Mouse (Mus musculus) G1E (cell line): Measurements from ENCODE around the gene Kif3c. TPM values are rescaled to one million over a fixed set of nuclear protein-coding genes. Genes with fewer than 3 reads are reported as not detected.

Source experiments
- ATAC-seq: 2 replicates; pipeline ENCODE4 v1.8.0; 2016; ENCODE audit warnings: mild to moderate bottlenecking; ENCODE audit not compliant: insufficient number of reproducible peaks, poor library complexity, low FRiP score, severe bottlenecking; ENCODE audit errors: extremely low read depth
- DNase-seq: peaks from one replicate; pipeline ENCODE4 v3.0.0; 2012; ENCODE audit warnings: low spot score
- H3K27me3 ChIP-seq: 2 replicates; pipeline ENCODE4 v1.6.1; 2012; ENCODE audit warnings: mild to moderate bottlenecking, low read length, inconsistent platforms; ENCODE audit not compliant: insufficient read depth
- H3K36me3 ChIP-seq: replicated peaks from 2 replicates; pipeline ENCODE3; 2012; ENCODE audit warnings: mild to moderate bottlenecking, inconsistent platforms
- H3K4me1 ChIP-seq: 2 replicates; pipeline ENCODE4 v1.6.1; 2012; ENCODE audit warnings: low read depth, low read length, inconsistent platforms, mixed read lengths; ENCODE audit not compliant: insufficient read depth
- H3K4me3 ChIP-seq: 2 replicates; pipeline ENCODE4 v1.5.1; 2012; ENCODE audit warnings: low read depth, mild to moderate bottlenecking, inconsistent platforms, low read length, moderate library complexity, mixed read lengths
- H3K9me3 ChIP-seq: replicated peaks from 2 replicates; pipeline ENCODE4 v1.6.1; 2012; ENCODE audit warnings: inconsistent platforms
- CTCF ChIP-seq: IDR thresholded peaks from 2 replicates; pipeline ENCODE4 v1.5.1; 2012; ENCODE audit warnings: low read depth, low read length, inconsistent platforms, mixed read lengths
- GATA1 ChIP-seq: IDR thresholded peaks from 2 replicates; pipeline ENCODE4 v1.6.1; 2012; ENCODE audit warnings: borderline replicate concordance, low read length, inconsistent platforms, mixed read lengths
- GATA2 ChIP-seq: IDR thresholded peaks from 2 replicates; pipeline ENCODE4 v1.6.1; 2012; ENCODE audit warnings: low read depth, low read length, inconsistent platforms, borderline replicate concordance
- POLR2AphosphoS5 ChIP-seq: IDR thresholded peaks from 2 replicates; pipeline ENCODE4 v1.6.1; 2012; ENCODE audit warnings: low read depth, low read length, inconsistent platforms; ENCODE audit not compliant: insufficient replicate concordance
- TAL1 ChIP-seq: conservative IDR thresholded peaks from 2 replicates; pipeline ENCODE4 v1.6.1; 2012; ENCODE audit warnings: low read depth, low read length, inconsistent platforms, mixed read lengths
- polyA plus RNA-seq: library from polyadenylated mRNA; stranded (reverse); fragments of >175 nt; gene quantifications from 2 replicates; pipeline ENCODE4 v1.2.3, GENCODE M21; 2012
- total RNA-seq, 2 experiments: library from RNA; stranded (forward) in 1 of 2; stranded (reverse) in 1 of 2; fragments of 200-1000 nt in 1 of 2; fragments of >200 nt in 1 of 2; fragmentation: Nextera tagmentation in 1 of 2; gene quantifications; 2 replicates each; pipeline ENCODE4 v1.2.3; 2014 to 2017

The Kif3c gene
- total and polyA plus RNA-seq, 3 experiments = 0.53 to 1.9 (median 0.55) TPM

- DNase-seq = no peak
- no peak overlapping the region for H3K4me3 ChIP-seq
- ATAC-seq = no peak
- no peaks in the 10 kb centered on the region for H3K4me1 ChIP-seq
- TF ChIP-seq GATA1 = no peak
- TF ChIP-seq TAL1 = no peak
- TF ChIP-seq CTCF = no peak
- no peak for TF ChIP-seq POLR2AphosphoS5
- no peak for TF ChIP-seq GATA2
- H3K36me3 ChIP-seq = no peaks in the 10 kb centered on the region
- peaks cover 3% of the 10 kb centered on the region; the same call in 1 of the 2 replicates for H3K27me3 ChIP-seq
- H3K9me3 ChIP-seq = no peaks in the 10 kb centered on the region
These were observed 9.6 kb downstream of the Kif3c start for GRCm38 (mm10) chr12:3374552-3374951.

GRCm38 (mm10) chr12:3377190-3377589, 12.3 kb downstream of the Kif3c start:
- TF ChIP-seq CTCF (no peak), POLR2AphosphoS5 (no peak), TAL1 (no peak), GATA1 (no peak), GATA2 (no peak)
- Histone ChIP-seq H3K4me3 (no peak overlapping the region), H3K36me3 (no peaks in the 10 kb centered on the region), H3K4me1 (no peaks in the 10 kb centered on the region), H3K27me3 (no peaks in the 10 kb centered on the region), H3K9me3 (no peaks in the 10 kb centered on the region)
- no peak for DNase-seq
- ATAC-seq = no peak

GRCm38 (mm10) chr12:3377755-3378154, 12.8 kb downstream of the Kif3c start:
- H3K27me3 ChIP-seq = no peaks in the 10 kb centered on the region

GRCm38 (mm10) chr12:3384860-3385259, 19.9 kb downstream of the Kif3c start:
- H3K27me3 ChIP-seq = no peaks in the 10 kb centered on the region
- TF ChIP-seq GATA1 = no peak
- no peak for TF ChIP-seq CTCF
- TF ChIP-seq TAL1 = no peak
- no peak for TF ChIP-seq GATA2
- H3K36me3 ChIP-seq = no peaks in the 10 kb centered on the region
- peaks cover 6% of the 10 kb centered on the region for H3K4me1 ChIP-seq
- no peaks in the 10 kb centered on the region for H3K9me3 ChIP-seq
- no peak overlapping the region for H3K4me3 ChIP-seq
- DNase-seq (no peak), ATAC-seq (no peak)

More at GRCm38 (mm10) chr12:3377755-3378154, 12.8 kb downstream of the Kif3c start:
- H3K4me1 ChIP-seq = no peaks in the 10 kb centered on the region
- no peak overlapping the region for H3K4me3 ChIP-seq
- no peaks in the 10 kb centered on the region for H3K9me3 ChIP-seq
- no peak for ATAC-seq
- TF ChIP-seq GATA2 (no peak), POLR2AphosphoS5 (no peak), GATA1 (no peak), TAL1 (no peak), CTCF (no peak)
- no peak for DNase-seq
- no peaks in the 10 kb centered on the region for H3K36me3 ChIP-seq

GRCm38 (mm10) chr12:3385271-3385670, 20.3 kb downstream of the Kif3c start:
- no peak for TF ChIP-seq TAL1
- TF ChIP-seq POLR2AphosphoS5 = no peak
- no peak for TF ChIP-seq GATA2
- TF ChIP-seq GATA1 = no peak
- TF ChIP-seq CTCF = no peak
- no peak for DNase-seq
- no peak for ATAC-seq
- H3K4me3 ChIP-seq = no peak overlapping the region
- no peaks in the 10 kb centered on the region for H3K27me3 ChIP-seq
- H3K9me3 ChIP-seq = no peaks in the 10 kb centered on the region
- H3K36me3 ChIP-seq = no peaks in the 10 kb centered on the region
- peaks cover 6% of the 10 kb centered on the region for H3K4me1 ChIP-seq

- H3K4me3 ChIP-seq = no peak overlapping the region
- TF ChIP-seq CTCF = no peak
- no peak for TF ChIP-seq GATA1
- TF ChIP-seq GATA2 = no peak
- no peak for TF ChIP-seq POLR2AphosphoS5
- no peak for TF ChIP-seq TAL1
- H3K36me3 ChIP-seq = no peaks in the 10 kb centered on the region
- ATAC-seq (no peak), DNase-seq (no peak)
- H3K27me3 ChIP-seq = no peaks in the 10 kb centered on the region
- H3K9me3 ChIP-seq = no peaks in the 10 kb centered on the region
- peaks cover 6% of the 10 kb centered on the region for H3K4me1 ChIP-seq
These were observed 21.0 kb downstream of the Kif3c start for GRCm38 (mm10) chr12:3385940-3386339.

- Histone ChIP-seq H3K4me3 (no peak overlapping the region), H3K36me3 (no peaks in the 10 kb centered on the region), H3K27me3 (no peaks in the 10 kb centered on the region), H3K4me1 (peaks cover 6% of the 10 kb centered on the region), H3K9me3 (no peaks in the 10 kb centered on the region)
- TF ChIP-seq CTCF (no peak), POLR2AphosphoS5 (no peak), GATA2 (no peak), TAL1 (no peak), GATA1 (no peak)
- ATAC-seq (no peak), DNase-seq (no peak)
These were observed 23.0 kb downstream of the Kif3c start for GRCm38 (mm10) chr12:3387891-3388290.
